Mouse (Mus musculus): ENCODE measurements around the gene Il10ra. TPM values are rescaled to one million over a fixed set of nuclear protein-coding genes. Genes with fewer than 3 reads are reported as not detected.

Gene Il10ra
- polyA plus RNA-seq (2016; fragmentation: Nextera tagmentation; extraction: Ambion mirVana) = 0.72 and 1.2 TPM in 2 replicates

DNA sequence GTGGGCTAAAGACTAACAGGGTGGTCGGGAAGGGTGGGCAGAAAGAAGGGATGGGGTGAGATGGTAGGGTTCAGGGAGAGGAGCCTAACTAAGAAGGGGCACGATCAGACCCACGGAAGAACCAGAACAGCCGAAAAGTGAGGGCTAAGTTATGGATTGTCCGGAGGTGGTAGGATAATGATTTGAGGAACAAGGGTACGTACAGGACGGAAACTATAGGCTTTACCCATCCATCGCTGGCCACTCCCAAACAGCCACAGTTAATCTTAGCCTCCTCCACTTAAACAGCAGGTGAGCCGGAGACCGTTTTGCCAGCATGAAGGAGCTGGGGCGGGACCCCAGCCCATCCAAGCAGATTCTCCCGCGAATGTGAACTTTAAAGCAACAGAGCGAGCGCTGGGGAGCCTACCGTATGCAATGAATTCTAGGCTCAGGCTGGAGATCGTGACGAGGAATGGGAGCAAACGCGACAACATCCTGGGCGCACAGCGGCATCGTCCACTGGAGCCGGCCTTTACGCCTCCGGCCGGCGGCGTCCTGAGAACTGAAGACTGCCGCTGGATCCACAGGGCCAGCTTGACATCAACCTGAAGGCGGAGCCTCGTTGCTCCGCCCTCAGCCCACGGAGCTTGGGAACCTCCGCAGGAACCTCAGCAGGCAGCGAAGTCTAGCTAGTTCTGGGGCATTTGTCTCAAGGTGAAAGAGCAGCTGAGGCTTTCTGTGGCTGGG, at the start of gene Il10ra:
TSS of gene Il10ra (minus strand) at position 553 of the 729 bp plus-strand sequence.
- Histone ChIP-seq H3K4me3 (peak within 1 kb of the TSS; percentile 31), H3K4me2 (replicated peaks) (peak within 1 kb of the TSS; percentile 69), H3K27me3 (replicated peaks) (peaks cover 31% of the 10 kb centered on the region), H3K4me1 (0 out of 2 replicates have a peak, but pooled peaks cover 11% of the 10 kb centered on the region), H3K36me3 (no peaks in the 10 kb centered on the region), H3K27ac (no peak within 1 kb of the TSS), H3K9ac (peak within 1 kb of the TSS; percentile 33; the same call in 1 of the 2 replicates), H3K9me3 (no peaks in the 10 kb centered on the region)
- 7% methylated on average over 36 of the region's 36 CpGs for WGBS
- no peak for ATAC-seq (ENCODE audit: low FRiP score, low read depth)

DNA sequence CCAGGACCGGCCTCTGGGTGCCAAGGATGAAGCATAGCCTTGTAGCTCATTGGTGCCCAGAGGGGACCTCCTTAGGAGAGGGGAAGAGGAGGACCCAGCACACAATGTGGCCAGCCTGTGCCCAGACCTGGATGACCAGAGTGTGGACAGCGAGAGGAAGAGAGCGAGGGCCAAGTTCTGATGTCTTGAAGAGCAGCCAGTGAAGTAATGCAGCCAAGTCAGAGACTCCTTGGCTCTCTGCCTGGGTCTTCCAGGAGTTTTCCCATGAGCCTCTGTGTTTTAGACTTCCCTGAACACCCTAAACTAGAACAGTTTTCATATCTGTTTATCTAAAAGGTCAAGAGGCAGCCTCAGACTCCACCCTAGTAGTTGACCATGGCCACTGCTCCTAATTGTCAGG, 48.7 kb upstream of the Il10ra start:
- Histone ChIP-seq H3K4me3 (no peak overlapping the region), H3K9me3 (no peaks in the 10 kb centered on the region), H3K27ac (no peak overlapping the region), H3K36me3 (no peaks in the 10 kb centered on the region), H3K4me1 (no peaks in the 10 kb centered on the region), H3K27me3 (replicated peaks) (0 out of 2 replicates have a peak, but pooled peaks cover 5% of the 10 kb centered on the region), H3K4me2 (replicated peaks) (no peak overlapping the region), H3K9ac (no peak overlapping the region)
- no peak for ATAC-seq (ENCODE audit: low FRiP score, low read depth)
- 84% methylated on average over 3 of the region's 3 CpGs for WGBS

DNA sequence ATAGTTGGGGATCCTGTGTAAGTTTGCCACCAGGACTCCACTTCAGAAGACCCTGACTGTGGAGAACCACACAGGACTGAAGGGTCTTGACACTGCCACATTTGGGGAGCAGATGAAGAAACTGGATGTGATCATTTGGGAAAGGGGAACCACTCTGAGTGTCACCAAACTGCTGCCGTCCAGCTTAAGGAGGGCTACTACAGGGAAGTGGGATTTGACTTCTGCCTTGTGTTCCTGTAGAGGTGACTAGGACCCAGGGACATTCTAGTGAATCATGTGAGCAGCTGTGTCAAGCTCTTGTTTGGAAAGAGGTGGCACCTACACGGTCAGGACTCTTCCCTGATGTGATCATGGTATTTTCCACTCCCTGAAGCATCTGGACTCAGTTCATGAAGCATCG, 45.0 kb upstream of the Il10ra start:
- H3K4me1 ChIP-seq = no peaks in the 10 kb centered on the region
- no peak overlapping the region for H3K4me2 ChIP-seq (replicated peaks)
- no peak for ATAC-seq (ENCODE audit: low FRiP score, low read depth)
- H3K36me3 ChIP-seq = no peaks in the 10 kb centered on the region
- no peak overlapping the region for H3K9ac ChIP-seq
- H3K27ac ChIP-seq = no peak overlapping the region
- no peaks in the 10 kb centered on the region for H3K9me3 ChIP-seq
- 86% methylated on average over 3 of the region's 3 CpGs for WGBS
- no peak overlapping the region for H3K4me3 ChIP-seq
- 0 out of 2 replicates have a peak, but pooled peaks cover 3% of the 10 kb centered on the region for H3K27me3 ChIP-seq (replicated peaks)

DNA sequence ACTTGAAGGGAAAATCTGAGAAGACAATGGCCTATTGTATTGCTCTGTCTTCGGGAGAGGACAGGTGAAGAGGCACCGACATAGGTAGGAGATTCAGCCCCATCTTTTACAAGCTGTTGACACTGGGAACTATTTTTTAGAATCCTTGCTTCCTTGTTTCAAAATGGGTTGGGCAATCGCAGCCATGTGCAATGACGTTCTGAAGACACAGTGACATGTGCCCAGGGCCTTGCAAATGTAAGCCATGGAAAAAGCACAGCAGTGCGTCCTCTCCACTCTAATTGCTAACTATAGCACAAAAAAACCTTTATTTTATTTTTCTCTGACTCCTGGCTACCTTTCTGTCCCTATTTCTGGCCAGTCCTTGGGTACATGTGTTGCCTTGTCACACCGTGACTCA, 42.9 kb upstream of the Il10ra start:
- Histone ChIP-seq H3K27ac (no peak overlapping the region), H3K27me3 (replicated peaks) (no peaks in the 10 kb centered on the region), H3K36me3 (no peaks in the 10 kb centered on the region), H3K4me3 (no peak overlapping the region), H3K4me2 (replicated peaks) (no peak overlapping the region), H3K9me3 (no peaks in the 10 kb centered on the region), H3K4me1 (no peaks in the 10 kb centered on the region), H3K9ac (no peak overlapping the region)
- 85% methylated on average over 6 of the region's 6 CpGs for WGBS
- ATAC-seq (ENCODE audit: low FRiP score, low read depth) = no peak

DNA sequence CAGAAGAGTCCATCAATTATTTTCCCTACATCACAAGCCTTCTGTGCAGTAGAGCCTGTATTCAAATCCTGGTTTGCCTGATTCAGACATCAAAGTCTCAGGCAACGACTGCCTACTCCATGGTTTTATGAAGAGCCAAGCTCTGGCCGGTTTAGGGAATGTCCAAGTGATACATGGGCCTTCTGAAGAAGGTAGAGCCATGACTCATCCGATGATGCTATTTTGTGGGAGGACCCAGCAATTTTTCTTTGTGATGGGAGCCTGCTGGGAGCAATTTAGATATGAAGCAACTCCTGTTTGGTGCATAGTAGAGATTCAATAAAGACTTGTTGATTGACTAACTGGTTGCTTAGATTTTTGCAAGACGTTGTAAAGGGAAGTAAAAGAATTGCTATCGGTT, 39.6 kb upstream of the Il10ra start:
- Histone ChIP-seq H3K27me3 (replicated peaks) (no peaks in the 10 kb centered on the region), H3K9ac (no peak overlapping the region), H3K9me3 (no peaks in the 10 kb centered on the region), H3K4me1 (no peaks in the 10 kb centered on the region), H3K36me3 (no peaks in the 10 kb centered on the region), H3K27ac (no peak overlapping the region), H3K4me2 (replicated peaks) (no peak overlapping the region), H3K4me3 (no peak overlapping the region)
- ATAC-seq (ENCODE audit: low FRiP score, low read depth) = no peak
- WGBS = 87% methylated on average over 5 of the region's 5 CpGs

DNA sequence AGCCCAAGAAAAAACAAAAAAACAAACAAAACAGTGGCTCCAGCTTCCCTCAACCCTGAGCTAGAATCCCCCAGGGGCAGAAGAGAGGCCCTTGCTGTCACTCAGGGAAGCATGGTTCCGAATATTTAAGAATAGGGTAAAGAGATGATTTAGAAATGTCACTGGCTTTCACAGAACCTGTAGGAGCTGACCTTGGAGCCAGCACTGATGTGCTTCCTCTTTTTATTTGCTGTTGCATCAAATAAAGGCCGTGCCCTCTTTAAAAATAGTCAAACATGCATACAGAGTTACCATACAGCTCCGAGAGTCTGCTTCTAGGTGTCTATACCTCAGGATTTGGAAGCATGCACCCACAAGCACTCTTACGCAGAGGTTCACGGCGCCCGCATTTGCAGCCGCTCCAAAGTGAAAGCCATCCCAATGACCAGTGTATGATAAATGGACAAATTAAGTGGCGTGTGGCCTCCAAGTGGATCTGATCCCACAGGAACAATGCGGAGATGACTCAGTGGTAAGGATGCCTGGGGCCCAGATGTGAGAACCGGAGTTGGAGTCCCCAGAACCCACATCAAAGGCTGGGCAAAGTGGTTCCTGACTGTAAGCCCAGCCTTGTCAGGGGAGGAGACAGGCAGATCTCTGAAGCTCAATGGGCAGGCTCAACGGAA, 37.9 kb upstream of the Il10ra start:
- Histone ChIP-seq H3K36me3 (no peaks in the 10 kb centered on the region), H3K4me2 (replicated peaks) (no peak overlapping the region), H3K4me1 (no peaks in the 10 kb centered on the region), H3K9ac (no peak overlapping the region), H3K4me3 (no peak overlapping the region), H3K9me3 (no peaks in the 10 kb centered on the region), H3K27ac (no peak overlapping the region), H3K27me3 (replicated peaks) (no peaks in the 10 kb centered on the region)
- ATAC-seq (ENCODE audit: low FRiP score, low read depth) = no peak
- 91% methylated on average over 12 of the region's 12 CpGs for WGBS

DNA sequence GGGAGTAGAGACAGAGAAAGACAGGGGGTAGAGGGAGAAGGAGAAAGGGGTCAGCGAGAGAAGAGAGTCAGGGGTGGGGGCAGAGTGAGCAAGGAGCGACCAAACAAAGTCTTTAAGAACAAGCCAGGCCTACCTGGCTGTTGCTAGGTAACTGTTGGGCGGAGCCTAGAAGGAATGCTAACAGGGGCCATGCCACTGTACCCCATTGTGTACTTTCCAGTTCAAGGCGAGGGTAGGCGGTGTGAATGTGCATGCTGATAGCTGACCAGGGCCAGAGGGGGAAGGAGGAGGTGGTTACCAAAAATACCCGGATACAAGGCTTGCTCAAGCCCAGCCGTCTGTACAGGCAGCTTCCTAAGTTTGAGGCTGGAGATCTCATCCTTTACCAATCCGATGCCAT, 32.8 kb upstream of the Il10ra start:
- ATAC-seq (ENCODE audit: low FRiP score, low read depth) = no peak

DNA sequence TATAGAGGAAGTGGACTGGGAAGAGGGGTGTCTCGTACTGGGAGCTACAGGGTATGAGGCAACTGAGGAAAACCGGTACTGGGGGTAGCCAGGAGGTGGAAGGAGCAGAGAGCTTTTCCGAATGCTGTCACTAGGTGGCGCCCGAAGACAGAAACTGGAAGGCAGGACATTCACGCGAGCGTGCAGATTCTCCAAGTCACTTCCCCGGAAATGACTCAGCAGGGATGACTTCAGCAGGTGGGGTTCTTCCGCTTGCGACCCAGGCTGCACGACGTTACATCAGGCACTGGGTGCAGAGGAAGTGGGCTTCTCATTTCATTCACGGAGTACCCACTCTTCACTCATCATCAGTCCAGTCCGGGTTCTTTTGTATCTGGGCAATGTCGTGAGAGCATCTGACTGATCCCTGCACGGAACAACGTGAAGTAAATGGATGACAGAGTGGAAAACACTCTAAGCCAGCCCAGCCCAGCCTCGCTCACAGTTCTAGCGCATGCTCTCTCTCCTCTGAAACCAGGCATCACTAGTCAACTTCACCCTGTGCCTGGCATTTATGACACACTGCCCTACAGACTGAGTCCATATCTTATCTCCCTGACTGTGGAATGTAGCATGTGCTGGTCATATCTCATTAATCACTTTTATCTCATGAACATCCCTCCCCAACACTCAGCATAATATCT, 31.6 kb upstream of the Il10ra start:
- WGBS = 21% methylated on average over 20 of the region's 20 CpGs
- Histone ChIP-seq H3K9ac (no peak overlapping the region), H3K27me3 (replicated peaks) (no peaks in the 10 kb centered on the region), H3K36me3 (no peaks in the 10 kb centered on the region), H3K9me3 (0 out of 2 replicates have a peak, but pooled peaks cover 5% of the 10 kb centered on the region), H3K4me2 (replicated peaks) (peak overlapping the region; percentile 56), H3K27ac (no peak overlapping the region), H3K4me1 (no peaks in the 10 kb centered on the region), H3K4me3 (no peak overlapping the region)
- ATAC-seq (ENCODE audit: low FRiP score, low read depth) = peak; percentile 50

More for the DNA sequence above, 32.8 kb upstream of the Il10ra start:
- Histone ChIP-seq H3K9me3 (0 out of 2 replicates have a peak, but pooled peaks cover 5% of the 10 kb centered on the region), H3K9ac (no peak overlapping the region), H3K27me3 (replicated peaks) (no peaks in the 10 kb centered on the region), H3K4me2 (replicated peaks) (no peak overlapping the region), H3K36me3 (no peaks in the 10 kb centered on the region), H3K4me1 (no peaks in the 10 kb centered on the region), H3K4me3 (no peak overlapping the region), H3K27ac (no peak overlapping the region)
- 92% methylated on average over 8 of the region's 8 CpGs for WGBS

DNA sequence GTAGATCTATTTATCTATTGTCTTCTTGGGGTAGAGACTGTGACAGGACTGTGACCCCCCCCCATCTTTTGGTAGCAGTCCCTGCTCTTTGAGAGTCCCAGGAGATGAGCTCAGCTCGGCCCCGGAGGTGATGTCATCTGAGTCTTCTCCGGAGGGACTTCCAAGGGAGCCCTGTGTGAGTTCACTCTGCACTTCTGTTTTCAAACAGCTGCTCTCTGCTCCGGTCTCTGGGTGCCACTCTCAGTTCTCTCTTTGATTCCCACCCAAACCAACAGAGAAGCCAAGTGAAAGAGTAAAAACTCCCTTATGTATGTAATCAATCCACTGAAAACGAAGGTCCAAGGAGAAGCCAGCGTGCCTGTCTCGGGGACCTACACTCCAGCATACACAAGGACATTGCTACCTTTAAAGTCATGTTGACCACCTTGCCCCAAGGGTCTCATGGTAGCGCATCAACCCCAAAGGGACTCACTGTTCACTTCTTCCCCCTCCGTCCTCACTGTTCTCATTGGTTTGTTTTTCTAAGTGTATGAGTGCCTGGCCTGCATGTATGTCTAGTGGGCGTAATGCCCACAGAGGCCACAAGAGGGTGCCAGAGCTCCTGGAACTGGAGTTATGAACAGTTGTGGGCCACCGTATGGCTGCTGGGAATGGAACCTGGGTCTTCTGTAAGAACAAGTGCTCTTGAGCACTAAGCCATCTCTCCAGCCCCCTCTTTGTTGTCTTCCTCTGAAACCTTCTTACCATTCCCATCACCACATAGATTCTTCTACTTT, 30.5 kb upstream of the Il10ra start:
- Histone ChIP-seq H3K9me3 (0 out of 2 replicates have a peak, but pooled peaks cover 5% of the 10 kb centered on the region), H3K36me3 (no peaks in the 10 kb centered on the region), H3K4me2 (replicated peaks) (no peak overlapping the region), H3K4me3 (no peak overlapping the region), H3K27me3 (replicated peaks) (no peaks in the 10 kb centered on the region), H3K9ac (no peak overlapping the region), H3K27ac (no peak overlapping the region), H3K4me1 (no peaks in the 10 kb centered on the region)
- ATAC-seq (ENCODE audit: low FRiP score, low read depth) = no peak
- 83% methylated on average over 11 of the region's 11 CpGs for WGBS

DNA sequence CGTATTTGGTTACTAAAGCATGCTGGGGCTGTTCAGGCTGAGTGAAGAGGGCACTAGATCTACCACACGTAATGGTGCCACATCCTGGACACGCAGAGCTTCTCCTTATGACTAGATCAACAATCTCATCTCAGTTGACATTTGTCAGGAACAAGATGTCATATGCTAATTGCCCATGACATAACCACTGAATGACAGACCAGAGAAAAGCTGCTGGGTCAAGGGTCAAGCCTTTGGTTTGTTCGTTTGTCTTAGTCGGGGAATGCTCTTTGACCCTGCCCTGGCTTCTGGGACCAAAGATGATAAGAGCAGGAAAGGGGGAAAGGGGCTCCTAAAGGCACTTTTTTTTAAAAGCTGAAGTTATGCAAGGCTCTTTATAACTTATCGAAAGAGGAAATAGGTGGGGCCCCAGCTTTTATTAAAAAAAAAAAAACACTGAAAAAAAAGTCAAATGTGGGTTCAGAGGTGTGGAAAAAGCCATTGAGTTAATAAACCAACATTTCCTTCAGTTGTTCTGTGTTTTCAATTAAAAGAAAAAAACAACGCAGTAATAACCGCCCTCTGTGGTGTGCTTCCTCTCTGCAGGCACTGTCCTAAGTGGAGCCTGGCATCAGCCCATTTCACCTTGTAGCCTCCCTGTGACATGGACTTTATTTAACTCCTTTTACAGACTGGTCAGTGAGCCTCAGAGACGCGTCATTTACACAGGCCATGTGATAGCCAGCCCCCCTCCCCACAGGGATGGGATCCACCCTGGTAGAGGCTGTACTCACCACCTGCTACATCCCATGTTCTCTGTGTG, 25.5 kb upstream of the Il10ra start:
- Histone ChIP-seq H3K36me3 (no peaks in the 10 kb centered on the region), H3K4me3 (no peak overlapping the region), H3K4me2 (replicated peaks) (no peak overlapping the region), H3K27me3 (replicated peaks) (no peaks in the 10 kb centered on the region), H3K27ac (no peak overlapping the region), H3K9me3 (no peaks in the 10 kb centered on the region), H3K4me1 (no peaks in the 10 kb centered on the region), H3K9ac (no peak overlapping the region)
- ATAC-seq (ENCODE audit: low FRiP score, low read depth) = no peak
- WGBS = 67% methylated on average over 10 of the region's 10 CpGs

DNA sequence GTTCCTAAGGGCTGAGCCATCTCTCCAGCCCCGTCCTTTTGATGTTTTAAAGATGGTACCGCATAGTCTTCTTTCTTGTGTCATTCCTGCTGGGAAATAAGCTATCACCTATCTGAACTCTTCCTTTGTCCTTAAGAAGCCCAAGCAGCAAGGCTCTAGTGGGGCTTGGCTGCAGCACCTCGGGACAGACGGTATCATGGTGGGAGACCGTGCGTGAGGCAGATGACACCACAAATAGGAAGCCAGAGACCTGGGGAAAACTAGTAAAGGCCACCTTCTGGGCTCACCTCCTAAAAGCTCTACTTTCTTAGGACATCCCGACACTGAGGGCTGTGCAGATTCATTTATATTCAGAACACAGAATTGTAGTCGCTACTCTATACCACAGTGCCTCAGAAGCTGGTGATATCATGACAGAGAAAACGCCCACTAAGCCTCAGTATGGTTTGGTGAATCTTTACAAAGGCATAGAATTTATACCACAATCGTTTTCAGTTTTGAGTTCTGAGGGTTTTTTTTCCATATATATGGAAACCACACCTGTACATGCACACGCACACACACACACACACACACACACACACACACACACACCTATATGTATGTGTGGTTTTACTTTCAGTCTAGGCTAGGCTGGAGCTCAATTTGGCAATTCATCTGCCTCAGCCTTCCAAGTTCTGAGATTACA, 22.7 kb upstream of the Il10ra start:
- WGBS = 84% methylated on average over 11 of the region's 11 CpGs
- ATAC-seq (ENCODE audit: low FRiP score, low read depth) = no peak
- no peaks in the 10 kb centered on the region for H3K27me3 ChIP-seq (replicated peaks)

More for the DNA sequence above, 22.7 kb upstream of the Il10ra start:
- no peak overlapping the region for H3K4me2 ChIP-seq (replicated peaks)
- no peak overlapping the region for H3K9ac ChIP-seq
- H3K4me3 ChIP-seq = no peak overlapping the region
- no peak overlapping the region for H3K27ac ChIP-seq
- H3K9me3 ChIP-seq = no peaks in the 10 kb centered on the region
- H3K4me1 ChIP-seq = no peaks in the 10 kb centered on the region
- H3K36me3 ChIP-seq = no peaks in the 10 kb centered on the region
